Mouse (Mus musculus) G1E (cell line): Measurements from ENCODE around the gene Scnn1a.

ENCODE experiments used
- CTCF ChIP-seq: IDR thresholded peaks from 2 replicates; pipeline ENCODE4 v1.5.1; 2012; ENCODE audit warnings: low read depth, low read length, inconsistent platforms, mixed read lengths
- POLR2AphosphoS5 ChIP-seq: IDR thresholded peaks from 2 replicates; pipeline ENCODE4 v1.6.1; 2012; ENCODE audit warnings: low read depth, low read length, inconsistent platforms; ENCODE audit not compliant: insufficient replicate concordance

- no peak for TF ChIP-seq CTCF
- TF ChIP-seq POLR2AphosphoS5: no peak
These were observed 8.3 kb upstream of the Scnn1a start for GRCm38 (mm10) chr6:125312171-125312570.
